Mouse (Mus musculus): Measurements from ENCODE around the gene Fv1. TPM values are rescaled to one million over a fixed set of nuclear protein-coding genes. Genes with fewer than 3 reads are reported as not detected.
"Not testable (repeated sequence)": the region's sequence is repeated elsewhere in the genome, so short reads cannot be mapped to it uniquely, and the experiment has no call there.

Gene Fv1
- 20.9 and 22.0 TPM in 2 replicates for total RNA-seq (2017)

DNA sequence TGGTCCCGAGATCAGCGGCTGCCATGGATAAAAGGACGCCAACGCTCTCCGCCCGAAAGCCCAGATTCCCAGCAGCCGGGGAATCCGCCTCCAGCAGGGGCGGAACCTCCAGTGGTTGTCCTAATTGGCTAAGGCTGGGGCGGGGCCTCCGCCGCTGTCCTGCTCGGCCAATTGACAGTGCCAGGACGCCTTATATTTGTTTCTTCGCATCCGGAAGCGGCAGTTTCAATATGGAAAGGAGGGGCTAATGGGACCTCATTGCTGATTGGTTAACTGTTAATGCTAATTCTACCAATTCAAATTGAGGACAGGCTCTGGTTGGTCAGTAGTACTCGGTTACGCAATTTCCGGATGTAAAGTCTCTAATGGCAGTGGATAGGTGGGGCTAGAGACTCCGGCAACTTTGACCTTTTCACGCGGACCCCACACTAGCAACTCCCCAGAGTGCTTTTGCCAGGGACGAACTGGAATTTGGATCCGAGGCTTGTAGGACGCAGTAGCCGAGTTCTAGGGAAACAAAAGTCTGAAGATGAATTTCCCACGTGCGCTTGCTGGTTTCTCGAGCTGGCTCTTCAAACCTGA is at the start of gene Fv1, which contains the start of gene Miip:
Fv1 (plus strand) TSS at position 530 of the 582 bp plus-strand sequence.
Miip (minus strand) TSS at position 367 of the 582 bp plus-strand sequence.
- ATAC-seq (ENCODE audit: extremely low read depth, insufficient number of reproducible peaks, low FRiP score, poor library complexity, severe bottlenecking): peak; percentile 98

DNA sequence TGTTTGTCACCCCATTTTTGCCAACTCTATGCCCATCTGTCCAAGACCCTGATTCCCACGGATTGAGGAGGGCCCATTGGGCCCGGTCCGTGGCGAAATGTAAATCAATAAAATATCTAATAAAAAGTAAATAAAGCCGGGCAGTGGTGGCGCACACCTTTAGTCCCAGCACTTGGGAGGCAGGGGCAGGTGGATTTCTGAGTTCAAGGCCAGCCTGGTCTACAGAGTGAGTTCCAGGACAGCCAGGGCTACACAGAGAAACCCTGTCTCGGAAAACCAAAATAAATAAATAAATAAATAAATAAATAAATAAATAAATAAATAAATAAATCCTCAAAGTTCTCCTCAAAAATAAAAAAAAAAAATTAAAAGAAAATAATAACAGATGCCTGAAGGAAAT is 49.1 kb upstream of the Fv1 start:
- not testable (repeated sequence) for ATAC-seq (ENCODE audit: extremely low read depth, insufficient number of reproducible peaks, low FRiP score, poor library complexity, severe bottlenecking)

DNA sequence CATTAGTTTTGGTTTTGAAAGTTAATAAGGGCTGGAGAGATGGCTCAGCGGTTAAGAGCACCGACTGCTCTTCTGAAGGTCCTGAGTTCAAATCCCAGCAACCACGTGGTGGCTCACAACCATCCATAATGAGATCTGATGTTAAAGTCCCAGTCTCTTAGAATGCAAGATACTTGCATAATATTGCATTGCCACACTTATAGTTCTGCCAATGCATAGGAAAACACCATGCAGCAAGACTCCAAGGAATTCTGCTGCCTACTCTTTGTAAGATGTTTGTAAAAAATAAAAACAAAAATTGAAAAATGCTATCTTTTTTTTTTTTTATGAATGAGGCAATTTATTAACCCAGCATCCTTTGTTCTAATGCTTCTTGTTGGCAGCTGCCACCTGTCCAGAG is 47.4 kb upstream of the Fv1 start:
- not testable (repeated sequence) for ATAC-seq (ENCODE audit: extremely low read depth, insufficient number of reproducible peaks, low FRiP score, poor library complexity, severe bottlenecking)

DNA sequence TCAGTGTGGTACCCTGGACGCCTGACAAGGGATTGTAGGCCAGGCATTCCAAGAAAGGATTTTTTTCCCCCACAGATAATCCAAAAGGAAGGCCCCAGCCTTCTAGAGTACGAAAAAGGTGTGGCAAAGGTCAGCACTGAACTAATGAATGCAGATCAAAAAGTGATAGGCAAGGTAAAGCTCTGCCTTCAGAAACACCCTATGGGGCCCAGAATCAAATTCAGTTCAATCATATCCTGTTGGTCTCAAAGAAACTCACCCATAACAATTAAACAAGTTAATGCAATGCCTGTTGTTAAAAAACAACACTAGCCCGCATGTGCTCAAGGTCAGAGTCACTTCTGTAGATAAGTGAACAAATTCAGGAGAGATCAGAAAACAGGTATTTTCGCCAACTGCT is 44.4 kb upstream of the Fv1 start:
- ATAC-seq (ENCODE audit: extremely low read depth, insufficient number of reproducible peaks, low FRiP score, poor library complexity, severe bottlenecking): no peak

DNA sequence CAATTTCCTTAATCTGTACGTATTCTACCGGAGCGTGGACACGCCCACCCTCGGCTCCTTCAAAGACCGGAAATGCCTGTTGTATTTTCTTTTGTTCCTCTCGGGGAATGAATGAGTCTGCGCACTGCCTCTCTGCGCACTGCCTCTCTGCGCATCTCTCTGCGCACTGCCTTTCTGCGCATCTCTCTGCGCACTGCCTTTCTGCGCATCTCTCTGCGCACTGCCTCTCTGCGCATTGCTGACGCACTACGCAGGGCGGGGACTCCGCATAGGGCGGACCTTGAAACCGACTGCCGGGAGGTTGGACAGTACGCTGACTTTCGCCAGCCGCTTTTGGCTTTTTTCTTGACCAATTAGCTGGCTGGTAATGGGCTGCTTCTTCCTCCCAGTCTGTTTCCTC is 29.5 kb upstream of the Fv1 start:
- not testable (repeated sequence) for ATAC-seq (ENCODE audit: extremely low read depth, insufficient number of reproducible peaks, low FRiP score, poor library complexity, severe bottlenecking)

DNA sequence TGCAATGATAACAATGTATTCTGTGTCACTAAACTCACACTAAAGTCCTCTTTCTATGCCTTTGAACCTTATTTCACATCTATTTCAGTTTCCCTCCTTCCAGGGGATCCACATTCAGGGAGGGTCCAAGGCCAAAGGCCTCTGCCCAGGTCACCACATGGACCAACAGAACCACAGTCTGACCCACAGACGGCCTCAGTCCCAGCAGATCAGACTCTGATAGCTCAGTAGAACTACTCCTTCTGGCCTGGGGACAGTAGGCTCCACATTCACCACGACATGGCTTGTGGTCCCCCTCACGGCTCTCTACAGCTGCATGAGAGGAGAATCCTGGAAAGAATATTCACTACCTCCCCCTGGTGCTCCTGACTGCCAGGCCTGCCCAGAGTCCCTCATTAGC is 25.9 kb upstream of the Fv1 start:
- no peak for ATAC-seq (ENCODE audit: extremely low read depth, insufficient number of reproducible peaks, low FRiP score, poor library complexity, severe bottlenecking)

DNA sequence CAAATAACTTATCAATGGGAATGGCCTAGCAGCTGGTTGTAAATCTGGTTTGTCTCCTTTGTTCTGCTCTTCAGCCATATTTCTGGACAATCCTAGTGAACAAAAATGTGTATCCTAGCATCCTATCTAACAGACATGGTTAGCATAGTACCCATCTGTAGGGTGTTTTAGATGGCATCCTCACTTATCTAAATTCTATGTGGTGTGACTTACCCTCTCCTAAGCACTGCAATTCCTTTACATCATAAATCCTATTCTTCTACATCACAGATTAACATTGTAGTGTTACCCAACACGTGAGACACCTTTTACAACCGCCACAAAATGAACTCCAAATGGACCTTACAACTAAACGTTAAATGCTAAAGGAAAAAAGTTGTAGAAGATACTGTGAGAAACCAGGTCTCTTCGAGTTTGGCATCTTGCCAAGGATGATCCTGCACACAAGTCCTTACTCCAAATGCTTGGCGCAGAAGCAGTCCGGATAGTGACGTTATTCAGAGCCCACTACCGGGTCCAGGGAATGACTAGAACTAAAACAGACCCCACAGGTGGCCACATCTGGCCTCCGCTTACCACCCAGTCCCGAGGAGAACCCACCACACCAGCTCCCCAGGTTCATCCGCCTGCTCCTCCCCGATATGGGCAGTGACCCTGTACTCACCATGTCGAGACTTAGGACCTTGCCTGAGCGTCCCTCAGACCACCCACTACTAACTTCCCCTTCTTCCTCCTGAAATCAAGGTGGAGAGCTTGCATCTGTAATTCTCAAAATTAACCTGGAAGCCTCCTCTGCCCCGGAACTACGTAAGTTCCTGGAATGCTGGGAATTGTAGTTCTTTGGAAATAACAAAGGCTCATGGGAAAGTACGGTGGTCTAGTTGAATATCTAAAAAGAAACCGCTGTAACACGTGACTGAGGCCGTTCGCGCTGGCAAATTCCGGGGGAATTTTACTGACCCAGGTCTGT is 20.9 kb upstream of the Fv1 start, which contains the start of gene Zfp933:
Zfp933 (minus strand) TSS at position 753 of the 970 bp plus-strand sequence.
- peak; percentile 85 for ATAC-seq (ENCODE audit: extremely low read depth, insufficient number of reproducible peaks, low FRiP score, poor library complexity, severe bottlenecking)

DNA sequence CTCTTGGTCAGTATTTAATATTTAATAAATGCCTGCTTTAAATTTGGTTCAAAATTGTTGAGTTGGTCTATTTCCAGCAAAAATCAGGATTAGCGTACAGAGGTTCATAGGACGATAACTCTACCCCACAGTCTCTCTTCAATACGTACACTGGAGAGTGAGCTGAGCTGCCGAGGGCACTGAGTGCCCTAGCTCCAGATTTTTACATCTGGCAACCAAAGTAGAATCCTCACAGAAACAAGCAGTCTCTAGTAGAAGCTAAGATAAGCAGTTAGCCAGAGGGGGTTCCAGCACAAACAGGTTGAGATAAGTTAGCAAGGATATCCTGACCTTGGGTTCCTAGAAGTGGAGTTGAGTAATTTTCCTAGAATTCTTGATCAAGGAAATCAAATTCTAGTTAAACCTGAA is 20.2 kb upstream of the Fv1 start:
- no peak for ATAC-seq (ENCODE audit: extremely low read depth, insufficient number of reproducible peaks, low FRiP score, poor library complexity, severe bottlenecking)

DNA sequence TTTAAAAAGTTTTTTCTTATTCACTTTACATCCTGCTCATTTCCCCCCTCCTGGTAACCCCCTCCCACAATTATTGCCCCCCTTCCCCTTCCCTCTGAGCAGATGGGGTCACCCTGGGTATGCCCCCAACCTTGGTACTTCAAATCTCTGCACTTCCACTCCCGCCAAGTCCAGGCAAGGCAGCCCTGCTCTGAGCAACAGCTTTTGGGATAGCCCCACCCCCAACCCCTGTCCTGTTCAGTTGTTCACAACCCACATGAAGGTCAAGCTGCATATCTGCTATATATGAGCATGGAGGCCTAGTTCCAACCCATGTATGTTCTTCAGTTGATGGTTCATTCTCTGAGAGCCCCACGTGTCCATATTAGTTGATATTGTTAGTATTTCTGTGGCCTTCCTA is 18.0 kb upstream of the Fv1 start:
- no peak for ATAC-seq (ENCODE audit: extremely low read depth, insufficient number of reproducible peaks, low FRiP score, poor library complexity, severe bottlenecking)

DNA sequence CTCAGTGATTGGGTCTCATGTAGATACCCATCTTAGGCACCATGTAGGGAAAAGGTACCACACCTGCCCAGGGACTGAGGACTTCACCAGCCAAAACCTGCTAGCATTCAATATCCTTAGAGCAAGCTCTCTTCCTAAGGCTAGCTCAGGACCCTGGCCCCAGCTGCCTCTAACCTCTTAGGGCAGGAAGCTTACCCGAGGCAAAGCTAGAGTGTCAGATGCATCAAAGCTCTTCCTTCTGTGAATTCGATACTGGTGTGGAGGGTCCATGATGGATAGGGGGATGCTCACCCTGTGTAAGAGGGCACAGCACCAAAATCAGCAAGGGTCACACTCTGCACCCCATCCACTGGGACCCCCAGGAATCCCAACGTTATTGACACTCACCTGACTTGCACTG is 6.7 kb upstream of the Fv1 start:
- ATAC-seq (ENCODE audit: extremely low read depth, insufficient number of reproducible peaks, low FRiP score, poor library complexity, severe bottlenecking): no peak

DNA sequence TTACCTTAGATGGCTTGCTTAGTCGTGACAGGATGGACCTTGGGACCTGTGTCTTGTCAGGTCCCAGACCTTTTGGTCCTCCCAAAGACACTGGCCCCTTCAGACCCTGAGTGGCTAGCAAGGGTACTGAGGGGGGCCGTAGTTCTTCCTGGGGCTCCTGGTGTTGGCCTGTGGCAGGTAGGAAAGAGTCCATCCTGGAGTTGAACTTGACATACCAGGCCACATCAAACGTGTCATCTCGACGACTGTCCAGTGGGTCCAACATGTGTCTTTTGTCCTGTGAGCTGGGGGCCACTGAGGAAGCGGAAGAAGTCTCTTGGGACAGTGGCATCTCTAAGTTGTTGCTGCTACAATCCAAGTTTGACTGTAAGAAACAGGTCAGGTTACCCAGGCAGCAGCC is 3.1 kb upstream of the Fv1 start:
- ATAC-seq (ENCODE audit: extremely low read depth, insufficient number of reproducible peaks, low FRiP score, poor library complexity, severe bottlenecking): no peak

DNA sequence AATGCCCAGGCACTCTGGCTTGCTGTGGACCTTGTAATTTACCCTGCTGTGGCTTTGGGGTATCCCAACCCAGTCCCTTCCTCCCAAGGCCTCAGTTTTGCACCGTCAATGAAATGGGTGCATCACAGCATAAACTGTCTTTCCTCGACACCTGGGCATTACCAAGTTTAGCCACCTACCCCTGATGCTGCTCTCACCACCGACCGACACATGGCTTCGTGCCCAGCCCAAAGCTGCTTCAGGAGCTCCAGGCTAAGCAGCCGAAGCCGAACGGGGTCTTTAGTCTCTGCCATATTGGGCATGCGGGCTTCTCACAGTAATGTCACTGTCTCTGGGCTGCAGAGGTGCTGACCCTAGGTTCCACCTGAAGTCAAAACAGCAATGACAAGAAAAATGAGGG is 2.7 kb upstream of the Fv1 start:
- ATAC-seq (ENCODE audit: extremely low read depth, insufficient number of reproducible peaks, low FRiP score, poor library complexity, severe bottlenecking): no peak

DNA sequence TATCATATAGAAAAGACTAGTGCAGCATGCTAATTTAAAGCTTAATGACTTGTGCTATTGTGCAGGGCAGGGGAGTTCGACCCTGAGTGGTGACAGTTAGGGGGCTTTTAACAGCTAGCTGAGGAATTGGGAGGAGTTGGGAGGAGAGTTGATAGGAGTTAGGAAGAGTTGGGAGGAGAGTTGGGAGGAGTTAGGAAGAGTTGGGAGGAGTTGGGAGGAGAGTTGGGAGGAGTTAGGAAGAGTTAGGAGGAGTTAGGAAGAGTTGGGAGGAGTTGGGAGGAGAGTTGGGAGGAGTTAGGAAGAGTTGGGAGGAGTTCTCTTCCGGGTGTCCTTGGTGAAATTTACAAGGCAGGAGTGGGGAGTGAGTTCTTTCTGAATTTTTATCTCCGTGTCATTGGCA is 2.0 kb upstream of the Fv1 start:
- ATAC-seq (ENCODE audit: extremely low read depth, insufficient number of reproducible peaks, low FRiP score, poor library complexity, severe bottlenecking): not testable (repeated sequence)

DNA sequence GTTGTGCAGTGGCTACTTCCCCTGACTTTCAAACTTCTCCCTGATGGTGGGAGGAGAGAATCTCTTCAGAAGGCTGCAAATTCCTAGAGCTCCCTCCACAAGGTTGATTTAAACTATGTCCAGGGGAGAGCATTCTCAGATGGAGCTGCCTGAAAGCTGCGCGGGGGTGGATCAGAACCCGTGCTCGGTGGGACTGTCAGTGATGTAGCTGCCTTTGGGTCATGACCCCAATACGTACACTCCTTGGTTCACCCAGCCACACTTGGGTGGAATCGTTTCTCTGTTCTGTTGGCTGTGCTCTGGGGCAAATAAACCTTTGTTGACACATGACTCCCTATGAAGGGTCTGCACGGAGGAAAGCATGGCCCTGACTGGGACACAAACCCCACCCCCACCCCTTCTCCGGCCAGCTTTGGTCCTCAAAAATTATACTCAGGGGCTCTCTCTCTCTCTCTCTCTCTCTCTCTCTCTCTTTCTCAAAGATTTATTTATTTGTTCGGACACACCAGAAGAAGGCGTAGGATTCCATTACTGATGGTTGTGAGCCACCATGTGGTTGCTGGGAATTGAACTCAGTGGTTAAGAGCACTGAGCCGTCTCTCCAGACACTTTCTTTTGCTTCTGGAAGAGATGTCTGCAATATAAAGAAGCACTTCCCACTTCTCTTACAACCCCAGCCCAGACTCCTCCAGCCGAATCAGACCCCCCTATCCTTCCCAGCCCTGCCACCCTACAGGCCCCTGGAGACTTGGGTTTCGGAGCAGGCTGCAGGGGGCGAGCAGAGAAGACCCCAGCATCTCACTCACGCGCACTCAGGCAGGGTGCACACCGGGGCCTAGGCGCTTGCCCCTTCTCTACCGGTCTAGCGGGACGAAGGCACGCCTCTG is 973 bp upstream of the Fv1 start:
- no peak for ATAC-seq (ENCODE audit: extremely low read depth, insufficient number of reproducible peaks, low FRiP score, poor library complexity, severe bottlenecking)

DNA sequence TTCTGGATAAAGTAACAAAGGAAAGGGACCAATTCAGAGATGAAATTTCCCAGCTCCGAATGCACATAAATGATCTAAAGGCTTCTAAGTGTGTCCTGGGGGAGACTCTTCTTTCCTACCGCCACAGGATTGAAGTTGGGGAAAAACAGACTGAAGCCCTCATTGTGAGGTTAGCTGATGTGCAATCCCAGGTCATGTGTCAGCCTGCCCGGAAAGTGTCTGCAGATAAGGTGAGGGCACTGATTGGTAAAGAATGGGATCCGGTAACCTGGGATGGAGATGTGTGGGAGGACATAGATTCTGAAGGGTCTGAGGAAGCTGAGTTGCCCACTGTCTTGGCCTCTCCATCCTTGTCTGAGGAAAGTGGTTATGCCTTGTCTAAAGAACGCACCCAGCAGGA is 459 bp downstream of the Fv1 start:
- ATAC-seq (ENCODE audit: extremely low read depth, insufficient number of reproducible peaks, low FRiP score, poor library complexity, severe bottlenecking): no peak

DNA sequence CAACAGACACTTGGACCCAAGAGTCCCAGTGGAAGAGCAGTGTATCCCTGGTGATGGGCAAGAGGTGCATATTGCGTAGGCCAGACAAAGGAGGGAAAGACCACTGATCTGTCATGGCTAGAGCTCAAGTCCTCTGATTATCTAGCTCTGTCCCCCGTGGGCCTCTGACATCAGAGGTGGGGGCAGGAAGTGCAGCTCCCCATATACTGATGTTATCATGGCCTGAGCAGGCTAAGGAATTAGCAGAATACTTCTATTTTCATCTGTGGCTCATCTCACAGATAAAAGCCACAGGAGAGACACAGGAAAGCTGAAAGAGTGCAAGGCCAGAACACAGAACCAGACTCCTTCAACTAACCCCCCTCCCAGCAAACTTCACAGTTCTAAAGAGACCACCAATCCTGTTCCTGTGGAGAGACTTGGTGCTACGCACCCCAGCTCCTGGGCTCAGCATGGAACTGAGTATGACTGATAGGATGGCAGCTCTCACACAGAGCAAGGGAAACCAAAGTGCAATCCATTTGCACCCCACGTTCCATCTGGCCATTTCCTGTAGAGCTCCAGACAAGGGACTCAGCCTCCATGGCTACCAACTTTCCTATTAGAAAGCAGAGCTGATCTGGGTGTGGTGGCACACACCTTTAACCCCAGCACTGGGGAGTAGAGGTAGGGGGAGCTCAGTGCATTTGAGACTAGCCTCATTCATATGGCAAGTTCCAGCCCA is 7.2 kb downstream of the Fv1 start:
- ATAC-seq (ENCODE audit: extremely low read depth, insufficient number of reproducible peaks, low FRiP score, poor library complexity, severe bottlenecking): no peak

DNA sequence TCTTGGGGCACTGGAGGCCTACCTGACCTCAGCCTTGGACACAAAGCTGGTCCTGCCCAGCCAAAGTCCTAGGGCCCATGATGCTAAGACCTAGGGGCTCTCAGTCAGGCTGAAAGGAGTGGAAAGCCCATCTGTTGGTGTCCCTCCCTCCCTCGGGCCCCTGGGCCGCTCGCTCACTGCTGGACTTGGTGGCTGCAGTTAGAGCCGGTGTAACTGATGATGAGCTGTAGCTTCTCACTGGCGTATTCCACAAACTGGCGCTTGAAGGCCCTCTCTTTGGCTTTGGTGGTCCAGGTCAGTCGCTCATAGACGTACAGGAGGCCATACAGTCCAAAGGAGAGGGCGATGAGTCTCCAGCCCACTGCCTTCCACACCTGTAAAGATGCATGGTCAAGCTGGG is 9.8 kb downstream of the Fv1 start:
- ATAC-seq (ENCODE audit: extremely low read depth, insufficient number of reproducible peaks, low FRiP score, poor library complexity, severe bottlenecking): no peak

DNA sequence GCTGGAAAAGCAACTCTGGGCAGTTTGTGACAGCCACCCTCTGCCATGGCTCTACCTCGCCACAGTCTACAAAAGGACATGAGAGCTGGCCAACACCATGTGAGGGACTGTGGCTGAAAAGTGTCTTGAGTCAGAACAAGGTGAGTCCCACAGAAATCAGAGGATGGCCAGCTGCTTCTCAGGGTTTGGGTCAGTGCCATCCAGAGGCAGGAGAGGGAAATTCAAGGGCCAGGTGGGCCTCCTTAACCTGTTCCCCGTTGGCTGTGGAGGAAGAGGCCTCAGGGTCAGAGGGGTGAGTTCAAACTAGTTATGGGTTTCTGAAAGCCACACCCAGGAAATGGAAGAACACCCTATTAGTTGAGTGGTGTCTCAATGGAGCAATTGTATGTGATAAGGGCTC is 10.7 kb downstream of the Fv1 start:
- no peak for ATAC-seq (ENCODE audit: extremely low read depth, insufficient number of reproducible peaks, low FRiP score, poor library complexity, severe bottlenecking)

DNA sequence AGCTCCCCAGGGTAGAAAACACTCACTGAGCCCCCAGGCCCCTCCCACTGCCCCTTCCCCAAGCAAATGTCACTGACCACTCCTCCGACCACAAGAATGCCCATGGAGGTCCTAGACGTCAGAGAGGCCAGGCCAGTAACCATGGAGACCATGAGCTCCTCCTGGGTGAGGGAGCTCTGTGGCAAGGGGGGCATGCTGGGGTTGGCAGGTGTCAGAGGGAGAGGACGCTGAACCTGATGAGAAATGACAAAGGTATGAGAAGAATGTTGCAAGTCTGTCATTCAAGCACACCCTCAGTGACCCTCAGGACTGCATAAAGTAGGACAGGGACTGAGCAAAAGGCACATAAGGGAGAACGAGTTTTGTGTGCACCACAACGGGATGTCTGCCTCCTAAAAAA is 11.1 kb downstream of the Fv1 start:
- ATAC-seq (ENCODE audit: extremely low read depth, insufficient number of reproducible peaks, low FRiP score, poor library complexity, severe bottlenecking): no peak
